In the genomic region with DNA sequence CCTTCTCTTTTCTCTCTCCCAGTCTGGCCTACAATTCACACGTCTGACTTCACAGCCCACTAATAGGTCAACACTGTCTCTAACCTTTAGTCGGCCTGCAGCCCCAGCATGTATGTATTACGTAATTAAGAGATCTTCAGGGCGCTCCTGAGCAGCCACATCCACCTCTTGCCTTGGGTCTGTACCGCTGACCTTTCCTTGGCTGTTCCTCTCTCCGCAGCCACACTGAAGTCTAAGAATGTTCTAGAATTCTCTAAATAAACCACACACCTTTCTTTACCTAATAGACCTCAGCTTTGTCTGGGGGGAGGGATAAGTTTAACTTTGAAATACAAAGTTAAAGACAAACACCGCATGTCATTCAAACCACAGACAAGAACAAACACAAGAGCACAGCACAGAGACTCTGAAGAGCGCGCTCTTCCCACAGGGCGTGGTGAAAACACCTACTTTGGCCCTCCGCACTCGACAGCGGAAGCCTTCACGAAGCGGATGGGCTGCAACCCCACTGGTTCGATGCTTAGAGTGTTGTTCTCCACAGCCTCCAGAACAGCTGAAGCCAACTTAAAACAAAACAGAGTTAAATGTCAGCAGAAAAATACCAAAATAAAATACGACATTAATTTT, we compare ENCODE assay signal across 18 mouse cellular contexts. TPM values are rescaled to one million over a fixed set of nuclear protein-coding genes. Genes with fewer than 3 reads are reported as not detected.
DNase-seq lines count a peak whose midpoint lies in the region; ATAC-seq and TF ChIP-seq lines count a peak whose summit lies in the region.
"Had no signal": no experiment of that assay in that cellular context is flagged by ENCODE, and none has a peak within 500 bp of the region (broad histone marks: within the 10 kb centered on the region; RNA-seq: fewer than 3 reads in every experiment).

No protein-coding gene starts in this region.

- no peak overlapping the region for H3K4me3 ChIP-seq in intestine, embryonic 16.5 days (ENCODE audit: low read length)
- no peak overlapping the region for H3K4me3 ChIP-seq in intestine, postnatal 0 days (ENCODE audit: low read depth, low read length)
- no peak overlapping the region for H3K4me3 ChIP-seq in stomach, embryonic 14.5 days (ENCODE audit: low read depth, low read length)
- H3K4me3 ChIP-seq: heart, adult 2 months; kidney, embryonic 15.5 days; limb, embryonic 12.5 days; midbrain, embryonic 10.5 days; myocyte had no signal

- H3K27me3 ChIP-seq in intestine, embryonic 16.5 days (replicated peaks; ENCODE audit: control insufficient read depth, insufficient read depth, low read length): no peaks in the 10 kb centered on the region
- no peaks in the 10 kb centered on the region for H3K27me3 ChIP-seq in intestine, postnatal 0 days (replicated peaks; ENCODE audit: control insufficient read depth, insufficient read depth, low read length)
- no peaks in the 10 kb centered on the region for H3K27me3 ChIP-seq in stomach, embryonic 14.5 days (ENCODE audit: control insufficient read depth, insufficient read depth, low read length)
- H3K27me3 ChIP-seq: kidney, embryonic 15.5 days; limb, embryonic 12.5 days had no signal

- no peaks in the 10 kb centered on the region for H3K9me3 ChIP-seq in intestine, embryonic 16.5 days (ENCODE audit: control insufficient read depth, low read length)
- no peaks in the 10 kb centered on the region for H3K9me3 ChIP-seq in intestine, postnatal 0 days (ENCODE audit: control insufficient read depth)
- H3K9me3 ChIP-seq in stomach, embryonic 14.5 days (ENCODE audit: control insufficient read depth, low read depth, low read length): no peaks in the 10 kb centered on the region
- H3K9me3 ChIP-seq: G1E; kidney, embryonic 15.5 days; limb, embryonic 12.5 days; midbrain, embryonic 10.5 days had no signal

- DNase-seq in CD4-positive helper T cell, adult 2 months (ENCODE audit: low read depth, low spot score): peak; percentile 92
- peak; percentile 24 for DNase-seq in ZHBTc4 (ENCODE audit: low read depth, low spot score)
- no peak for DNase-seq in cerebellum, adult 8-10 months
- DNase-seq in cerebellum, adult 9-10 months: no peak
- no peak for DNase-seq in embryo, embryonic 10 days (ENCODE audit: low spot score)
- DNase-seq: cerebellum, postnatal 14 days; gastrocnemius, postnatal 10 days had no signal

- no peak for TF ChIP-seq CTCF in intestine, postnatal 0 days (IDR thresholded peaks at IDR 0.05; ENCODE audit: low read depth)

- no peak overlapping the region for H3K4me2 ChIP-seq in intestine, embryonic 16.5 days (ENCODE audit: low read depth, low read length)
- no peak overlapping the region for H3K4me2 ChIP-seq in intestine, postnatal 0 days (replicated peaks; ENCODE audit: low read depth)
- no peak overlapping the region for H3K4me2 ChIP-seq in stomach, embryonic 14.5 days (replicated peaks; ENCODE audit: low read depth, low read length)
- H3K4me2 ChIP-seq: kidney, embryonic 15.5 days; limb, embryonic 12.5 days had no signal

- ATAC-seq in intestine, embryonic 16.5 days: 0 out of 2 replicates have a peak, but pooled peaks have one; percentile 41
- ATAC-seq in intestine, postnatal 0 days: no peak
- peak; percentile 60 for ATAC-seq in stomach, embryonic 14.5 days (ENCODE audit: insufficient number of reproducible peaks, insufficient read depth, low FRiP score, low read depth)
- ATAC-seq: hindbrain, embryonic 16.5 days had no signal

- H3K9ac ChIP-seq in intestine, embryonic 16.5 days (ENCODE audit: low read depth, low read length): no peak overlapping the region
- H3K9ac ChIP-seq in intestine, postnatal 0 days (ENCODE audit: low read depth, low read length): no peak overlapping the region
- H3K9ac ChIP-seq in stomach, embryonic 14.5 days (replicated peaks; ENCODE audit: low read depth, low read length): no peak overlapping the region
- H3K9ac ChIP-seq: kidney, embryonic 15.5 days; limb, embryonic 12.5 days had no signal

- H3K4me1 ChIP-seq in intestine, embryonic 16.5 days (ENCODE audit: control insufficient read depth, insufficient read depth, low read length): no peaks in the 10 kb centered on the region
- no peaks in the 10 kb centered on the region for H3K4me1 ChIP-seq in intestine, postnatal 0 days (replicated peaks; ENCODE audit: control insufficient read depth, insufficient read depth, low read length)
- no peaks in the 10 kb centered on the region for H3K4me1 ChIP-seq in stomach, embryonic 14.5 days (ENCODE audit: control insufficient read depth, insufficient read depth, low read length)
- H3K4me1 ChIP-seq: kidney, embryonic 15.5 days; midbrain, embryonic 10.5 days had no signal

- H3K36me3 ChIP-seq in intestine, embryonic 16.5 days (ENCODE audit: control insufficient read depth, insufficient read depth, low read length): peaks cover 13% of the 10 kb centered on the region; the same call in 1 of the 2 replicates
- H3K36me3 ChIP-seq in intestine, postnatal 0 days (ENCODE audit: control insufficient read depth, insufficient read depth): peaks cover 56% of the 10 kb centered on the region
- H3K36me3 ChIP-seq in stomach, embryonic 14.5 days (ENCODE audit: control insufficient read depth, insufficient read depth, low read length): peaks cover 22% of the 10 kb centered on the region

- H3K27ac ChIP-seq in intestine, embryonic 16.5 days (ENCODE audit: low read length): no peak overlapping the region
- no peak overlapping the region for H3K27ac ChIP-seq in intestine, postnatal 0 days (ENCODE audit: low read depth, low read length)
- peak overlapping the region; percentile 45 for H3K27ac ChIP-seq in stomach, embryonic 14.5 days (ENCODE audit: low read length)
- H3K27ac ChIP-seq: heart, adult 2 months; kidney, embryonic 15.5 days; limb, embryonic 12.5 days; midbrain, embryonic 10.5 days had no signal

- WGBS in intestine, embryonic 16.5 days: 78% methylated on average over 17 of the region's 17 CpGs
- WGBS in intestine, postnatal 0 days: 68% methylated on average over 17 of the region's 17 CpGs
- 73% methylated on average over 17 of the region's 17 CpGs for WGBS in stomach, embryonic 14.5 days

RNA-seq across cellular contexts. Expression of a gene that starts 17.0 kb away (rescaled TPM):
- polyA plus RNA-seq in intestine, embryonic 16.5 days (2015; fragmentation: Nextera tagmentation; extraction: Ambion mirVana): 9.4 and 10.2 TPM in 2 replicates
- 7.3 and 9.5 TPM in 2 replicates for polyA plus RNA-seq in intestine, postnatal 0 days (2015; fragmentation: Nextera tagmentation; extraction: Ambion mirVana)
- 0.20 and 0.34 TPM in 2 replicates for polyA plus RNA-seq in stomach, embryonic 14.5 days (2014; fragmentation: Nextera tagmentation; extraction: Ambion mirVana)
- polyA plus RNA-seq: G1E had no signal

RNA-seq across cellular contexts. Expression of a gene that starts 36.8 kb away (rescaled TPM):
- 32.8 and 34.4 TPM in 2 replicates for polyA plus RNA-seq in intestine, embryonic 16.5 days (2015; fragmentation: Nextera tagmentation; extraction: Ambion mirVana)
- 20.9 and 21.9 TPM in 2 replicates for polyA plus RNA-seq in intestine, postnatal 0 days (2015; fragmentation: Nextera tagmentation; extraction: Ambion mirVana)
- polyA plus RNA-seq in stomach, embryonic 14.5 days (2014; fragmentation: Nextera tagmentation; extraction: Ambion mirVana): 22.2 and 24.7 TPM in 2 replicates

RNA-seq across cellular contexts. Expression of a gene that starts 58.6 kb away (rescaled TPM):
- not detected in 2 replicates for polyA plus RNA-seq in intestine, embryonic 16.5 days (2015; fragmentation: Nextera tagmentation; extraction: Ambion mirVana)
- polyA plus RNA-seq in intestine, postnatal 0 days (2015; fragmentation: Nextera tagmentation; extraction: Ambion mirVana): not detected in 2 replicates
- not detected in 2 replicates for polyA plus RNA-seq in stomach, embryonic 14.5 days (2014; fragmentation: Nextera tagmentation; extraction: Ambion mirVana)
- polyA plus RNA-seq: embryonic facial prominence, embryonic 11.5 days; G1E; heart, adult 2 months; hindbrain, embryonic 16.5 days; kidney, embryonic 15.5 days; limb, embryonic 12.5 days; midbrain, embryonic 10.5 days; myocyte had no signal

Comparison
In these comparisons a context has a peak if more than half of its experiments do, and no peak if none do; other contexts are left out.
1. DNase-seq: peak in CD4-positive helper T cell, adult 2 months (single experiment) and ZHBTc4 (single experiment); none in cerebellum, adult 8-10 months (single experiment), cerebellum, adult 9-10 months (single experiment) and embryo, embryonic 10 days (single experiment).